Mouse (Mus musculus) C2C12 (cell line): ENCODE results near the gene Gm42517. TPM values are rescaled to one million over a fixed set of nuclear protein-coding genes. Genes with fewer than 3 reads are reported as not detected.

ENCODE experiments used
- H3K27me3 ChIP-seq: one replicate; pipeline ENCODE4 v1.6.1; 2011; ENCODE audit not compliant: control insufficient read depth, insufficient read depth, insufficient read length
- H3K36me3 ChIP-seq: one replicate; pipeline ENCODE4 v1.6.1; 2011; ENCODE audit not compliant: control insufficient read depth, insufficient read depth
- H3K4me3 ChIP-seq: one replicate; pipeline ENCODE4 v1.5.1; 2011; ENCODE audit warnings: mild to moderate bottlenecking, control low read depth; ENCODE audit not compliant: poor library complexity, insufficient read depth, severe bottlenecking
- H3K79me2 ChIP-seq: one replicate; pipeline ENCODE4 v1.6.1; 2011; ENCODE audit not compliant: control insufficient read depth, insufficient read depth
- H3K79me3 ChIP-seq: one replicate; pipeline ENCODE4 v1.6.1; 2011; ENCODE audit warnings: low read depth, control low read depth
- H3ac ChIP-seq: one replicate; pipeline ENCODE3; 2011; ENCODE audit warnings: low read depth; ENCODE audit not compliant: control insufficient read depth, insufficient read length
- CEBPB ChIP-seq: IDR thresholded peaks from one replicate; pipeline ENCODE4 v1.6.1; 2011; ENCODE audit warnings: low read depth, mild to moderate bottlenecking, control low read depth, moderate library complexity
- CTCF ChIP-seq: IDR thresholded peaks from one replicate; pipeline ENCODE4 v1.5.1; 2011; ENCODE audit not compliant: control insufficient read depth, insufficient read depth, insufficient read length
- FOSL1 ChIP-seq: IDR thresholded peaks from one replicate; pipeline ENCODE4 v1.8.0; 2011; ENCODE audit warnings: mild to moderate bottlenecking, low read length; ENCODE audit not compliant: poor library complexity, insufficient read depth, severe bottlenecking
- MAX ChIP-seq: IDR thresholded peaks from one replicate; pipeline ENCODE4 v1.6.1; 2011; ENCODE audit warnings: mild to moderate bottlenecking, control low read depth
- MYOD1 ChIP-seq: IDR thresholded peaks from one replicate; pipeline ENCODE4 v1.6.1; 2011; ENCODE audit warnings: low read depth; ENCODE audit not compliant: control insufficient read depth, insufficient read length
- MYOG ChIP-seq: IDR thresholded peaks from one replicate; pipeline ENCODE4 v1.6.1; 2011; ENCODE audit not compliant: control insufficient read depth, insufficient read length; ENCODE audit errors: extremely low read depth
- USF1 ChIP-seq: IDR thresholded peaks from one replicate; pipeline ENCODE4 v1.6.1; 2011; ENCODE audit warnings: low read depth, mild to moderate bottlenecking, control low read depth, moderate library complexity
- polyA plus RNA-seq: library from polyadenylated mRNA; unstranded; fragments of >200 nt; fragmentation: generic; extraction: Trizol; gene quantifications from one replicate; pipeline ENCODE4 v1.2.1, GENCODE M21; 2012; ENCODE audit warnings: missing spikeins

Gene Gm42517
- polyA plus RNA-seq, 1 experiment: 1.1 TPM

DNA sequence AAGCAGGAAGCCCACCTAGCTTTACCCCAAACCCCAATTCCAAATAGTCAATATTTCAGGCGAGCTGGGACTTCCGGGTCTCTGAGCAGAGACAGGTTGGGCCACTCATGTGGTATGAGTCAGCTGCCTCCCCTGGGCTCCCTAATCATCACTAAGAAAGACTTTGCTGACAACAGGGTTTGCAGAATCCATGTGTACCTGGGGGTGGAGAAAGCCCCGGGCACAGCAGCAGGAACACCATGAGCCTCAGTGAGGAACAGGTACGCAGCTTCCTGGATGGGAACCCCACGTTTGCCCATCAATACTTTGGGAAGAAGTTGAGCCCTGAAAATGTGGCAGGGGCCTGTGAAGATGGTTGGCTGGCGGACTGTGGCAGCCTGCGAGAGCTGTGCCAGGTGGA lies 20.5 kb upstream of the Gm42517 start, which contains the start of gene Pde6b:
Gene Pde6b (plus strand): TSS at position 191 of the 400 bp plus-strand sequence.
- no peak for TF ChIP-seq MYOD1
- TF ChIP-seq USF1: no peak
- no peak within 1 kb of the TSS for H3ac ChIP-seq
- no peaks in the 10 kb centered on the region for H3K79me3 ChIP-seq
- H3K36me3 ChIP-seq: no peaks in the 10 kb centered on the region
- no peaks in the 10 kb centered on the region for H3K27me3 ChIP-seq
- H3K4me3 ChIP-seq: no peak within 1 kb of the TSS
- H3K79me2 ChIP-seq: no peaks in the 10 kb centered on the region

DNA sequence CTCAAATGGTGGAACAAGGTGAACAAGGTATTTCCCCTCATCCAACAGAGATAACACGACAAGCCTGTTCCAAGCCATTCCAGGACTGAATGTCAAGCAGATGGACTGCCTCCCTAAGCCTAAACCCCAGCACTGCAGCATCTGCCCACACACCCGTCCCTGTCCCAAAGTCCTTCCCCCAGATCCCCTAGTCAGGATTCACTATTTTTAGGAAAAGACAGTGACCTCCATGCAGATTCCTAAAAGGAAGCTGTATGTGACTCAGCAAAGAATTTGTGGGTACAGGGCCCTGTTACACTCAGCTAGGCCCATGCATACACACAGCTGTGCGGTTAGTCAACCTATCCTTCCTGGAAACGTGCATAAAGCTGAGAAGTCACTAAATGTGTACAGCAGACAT lies 18.7 kb upstream of the Gm42517 start:
- TF ChIP-seq CEBPB (no peak), CTCF (no peak), MYOG (no peak)
- Histone ChIP-seq H3K4me3 (no peak overlapping the region), H3K27me3 (no peaks in the 10 kb centered on the region), H3K79me2 (no peaks in the 10 kb centered on the region), H3K79me3 (no peaks in the 10 kb centered on the region), H3K36me3 (no peaks in the 10 kb centered on the region), H3ac (no peak overlapping the region)

DNA sequence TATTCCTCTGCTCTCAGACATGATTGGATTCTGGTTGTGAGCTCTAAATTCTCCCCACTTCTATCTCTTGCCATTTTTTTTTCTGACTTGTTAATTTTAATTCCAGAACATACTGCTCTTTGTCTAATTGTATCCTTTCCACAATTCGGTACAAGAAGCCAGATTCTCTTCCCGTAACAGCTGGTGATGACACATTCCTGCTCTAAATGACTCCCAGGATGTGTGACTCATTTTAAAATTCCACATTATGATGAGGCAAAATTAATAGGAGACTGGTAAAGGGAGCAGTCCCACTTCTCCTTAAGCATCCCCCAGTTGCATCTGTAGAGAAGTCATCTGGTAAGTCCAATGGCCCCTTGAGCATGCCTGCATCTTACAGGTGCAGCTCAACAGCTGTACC lies 17.9 kb upstream of the Gm42517 start:
- Histone ChIP-seq H3K79me3 (no peaks in the 10 kb centered on the region), H3K4me3 (no peak overlapping the region), H3K27me3 (no peaks in the 10 kb centered on the region), H3ac (no peak overlapping the region), H3K36me3 (no peaks in the 10 kb centered on the region), H3K79me2 (no peaks in the 10 kb centered on the region)
- TF ChIP-seq MYOG (no peak), FOSL1 (peak; percentile 74), MYOD1 (peak; percentile 69), MAX (no peak), CEBPB (peak; percentile 14), CTCF (no peak)

DNA sequence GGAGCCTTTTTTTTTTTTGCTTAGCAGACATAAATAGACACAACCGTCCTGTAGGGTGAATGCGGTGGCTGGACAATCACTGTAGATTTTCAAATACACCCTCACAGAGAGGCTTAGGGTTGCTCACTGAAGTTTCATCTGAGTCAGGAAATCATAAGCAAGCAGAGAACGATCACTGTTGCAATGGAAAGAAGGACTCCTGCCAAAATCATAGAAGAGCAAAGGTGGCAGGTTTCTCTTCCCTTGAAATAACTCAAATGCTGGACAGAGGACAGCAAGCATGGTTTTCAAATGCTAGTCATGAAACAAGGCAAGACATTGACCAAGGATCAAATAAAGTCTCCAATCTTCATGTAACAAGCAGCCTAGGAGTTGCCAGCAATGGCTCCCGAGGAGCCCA lies 10.6 kb upstream of the Gm42517 start:
- no peaks in the 10 kb centered on the region for H3K79me3 ChIP-seq
- no peak overlapping the region for H3K4me3 ChIP-seq
- no peak overlapping the region for H3ac ChIP-seq
- H3K36me3 ChIP-seq: no peaks in the 10 kb centered on the region
- H3K27me3 ChIP-seq: no peaks in the 10 kb centered on the region
- TF ChIP-seq FOSL1 (no peak), MYOD1 (no peak), MAX (no peak), CEBPB (no peak), CTCF (no peak), USF1 (no peak), MYOG (no peak)
- no peaks in the 10 kb centered on the region for H3K79me2 ChIP-seq

DNA sequence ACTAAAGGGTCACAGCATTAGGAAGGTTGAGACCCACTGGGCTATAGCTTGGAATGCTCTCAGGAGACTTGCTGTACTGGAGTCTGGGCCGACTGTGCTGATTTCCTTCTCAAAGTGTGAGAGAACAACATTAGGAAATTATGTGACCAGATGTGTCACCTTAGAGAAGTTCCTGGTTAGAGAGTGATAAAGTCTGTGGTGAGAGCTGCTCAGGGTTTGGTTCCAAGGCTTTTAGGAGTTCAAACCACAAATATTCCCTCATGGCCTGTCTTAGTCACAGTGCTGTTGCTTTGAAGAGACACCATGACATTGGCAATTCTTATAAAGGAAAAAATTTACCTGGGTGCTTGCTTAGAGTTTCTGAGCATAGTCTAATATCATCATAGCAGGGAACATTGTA lies 8.3 kb upstream of the Gm42517 start:
- Histone ChIP-seq H3K36me3 (no peaks in the 10 kb centered on the region), H3K79me2 (no peaks in the 10 kb centered on the region), H3K4me3 (no peak overlapping the region), H3K27me3 (no peaks in the 10 kb centered on the region), H3K79me3 (no peaks in the 10 kb centered on the region), H3ac (no peak overlapping the region)
- no peak for TF ChIP-seq MAX
- no peak for TF ChIP-seq CTCF
- no peak for TF ChIP-seq MYOG
- no peak for TF ChIP-seq USF1
- no peak for TF ChIP-seq CEBPB
- no peak for TF ChIP-seq MYOD1
- no peak for TF ChIP-seq FOSL1

DNA sequence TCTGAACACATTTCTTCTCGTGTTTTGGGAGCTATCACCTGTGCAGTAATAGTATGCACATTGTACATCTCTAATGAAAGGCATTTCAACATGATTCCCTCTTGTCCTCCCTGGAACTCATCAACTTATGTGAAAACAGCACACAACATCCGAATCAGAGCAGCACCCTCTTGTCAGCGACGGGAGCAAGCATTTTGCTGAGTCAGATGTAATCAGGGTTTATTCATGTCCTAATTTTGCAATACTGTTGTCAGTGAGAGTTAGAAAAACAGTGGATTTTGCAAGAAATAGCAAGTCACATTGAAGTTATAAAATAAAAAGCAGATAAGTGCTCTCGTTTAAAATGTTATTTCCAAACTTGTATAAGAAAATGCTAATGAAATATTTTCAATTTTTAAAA lies 6.4 kb upstream of the Gm42517 start:
- Histone ChIP-seq H3ac (no peak overlapping the region), H3K79me2 (no peaks in the 10 kb centered on the region), H3K36me3 (no peaks in the 10 kb centered on the region), H3K4me3 (no peak overlapping the region), H3K27me3 (peaks cover 8% of the 10 kb centered on the region), H3K79me3 (no peaks in the 10 kb centered on the region)
- no peak for TF ChIP-seq CTCF
- TF ChIP-seq MAX: no peak
- no peak for TF ChIP-seq USF1
- no peak for TF ChIP-seq MYOD1
- TF ChIP-seq FOSL1: no peak
- TF ChIP-seq MYOG: no peak
- no peak for TF ChIP-seq CEBPB
